Mouse (Mus musculus) olfactory bulb, adult 2 months (tissue): ENCODE results near the gene Nfasc.

Source experiments
- CTCF ChIP-seq: fragments of 200-500 bp; IDR thresholded peaks from 2 replicates; pipeline ENCODE4 v1.5.1; 2012; ENCODE audit warnings: low read depth, mild to moderate bottlenecking, low read length, moderate library complexity; ENCODE audit not compliant: insufficient read depth
- POLR2A ChIP-seq: fragments of 200-500 bp; IDR thresholded peaks from 2 replicates; pipeline ENCODE4 v1.6.1; 2012; ENCODE audit warnings: mild to moderate bottlenecking, low read depth, low read length, moderate library complexity; ENCODE audit not compliant: insufficient read depth

DNA sequence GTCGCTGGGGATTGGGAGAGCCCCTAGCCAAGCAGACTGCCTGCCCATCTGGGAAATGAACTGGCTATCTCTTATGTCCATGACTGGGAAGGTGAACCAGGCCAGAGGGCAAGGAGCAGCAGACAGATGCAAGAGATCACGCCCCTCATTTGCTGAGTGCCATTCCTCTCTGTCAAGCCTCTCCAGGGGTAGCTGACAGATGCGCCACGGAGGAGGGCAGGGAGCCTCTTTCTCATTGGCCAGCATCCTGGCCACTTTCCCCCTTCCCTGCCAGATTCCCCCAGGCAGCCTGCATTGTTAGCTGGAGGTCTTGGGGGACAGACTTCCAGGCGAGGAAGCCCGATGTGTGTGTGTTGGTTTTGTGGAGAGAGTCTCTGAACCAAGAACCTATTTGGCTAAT lies 182.6 kb downstream of the Nfasc start:
- TF ChIP-seq POLR2A (no peak), CTCF (no peak)
